Mouse (Mus musculus) ES-E14 (cell line): Measurements from ENCODE around the gene Lix1.

ENCODE experiments used
- CHD2 ChIP-seq: IDR thresholded peaks from 2 replicates; pipeline ENCODE4 v1.6.1; 2014; ENCODE audit warnings: mild to moderate bottlenecking, low read depth, low read length, inconsistent platforms
- HCFC1 ChIP-seq: IDR thresholded peaks from 2 replicates; pipeline ENCODE4 v1.6.1; 2012; ENCODE audit warnings: low read length, inconsistent platforms, borderline replicate concordance; ENCODE audit not compliant: insufficient read depth
- ZC3H11A ChIP-seq: IDR thresholded peaks from 2 replicates; pipeline ENCODE4 v1.6.1; 2012; ENCODE audit warnings: low read depth, mild to moderate bottlenecking, inconsistent platforms, low read length, borderline replicate concordance

- no peak for TF ChIP-seq CHD2
- TF ChIP-seq ZC3H11A = no peak
- no peak for TF ChIP-seq HCFC1
These were observed 26.4 kb downstream of the Lix1 start for GRCm38 (mm10) chr17:17428888-17429287.
